Mouse (Mus musculus): ENCODE measurements at regions not wholly inside any gene's neighbourhood (a gene's known extent, or its start where the extent isn't known, plus 50 kb on each side); places are given as distances from the start of the nearest gene placed in this dataset.

- H3K4me1 ChIP-seq (ENCODE audit: control insufficient read depth in 1 of 2, insufficient read depth in 2 of 2), result no peaks in the 10 kb centered on the region
- dilution Hi-C loops (cut with MboI; ENCODE audit: extremely low pct_ligation_motif_present, extremely low pct_unique_long_range_greater_than_20kb, low sequenced_read_pairs) (no loop called here), in situ Hi-C loops (cut with MboI; ENCODE audit: low pct_ligation_motif_present, low pct_unique_long_range_greater_than_20kb, low sequenced_read_pairs) (no loop called here)
- no peak for DNase-seq (ENCODE audit: extremely low read depth)
- H3K9me3 ChIP-seq (replicated peaks; ENCODE audit: low read length), result peaks cover 30% of the 10 kb centered on the region
- no peak for TF ChIP-seq NRF1 (IDR thresholded peaks at IDR 0.05; ENCODE audit: low read depth, low read length)
- TF ChIP-seq MEF2A (IDR thresholded peaks at IDR 0.05; ENCODE audit: borderline replicate concordance, low read depth, low read length), result no peak
- no peak for TF ChIP-seq HCFC1 (IDR thresholded peaks at IDR 0.05; ENCODE audit: low read depth, low read length)
- no peak for TF ChIP-seq KAT2A (IDR thresholded peaks at IDR 0.05; ENCODE audit: insufficient replicate concordance, low read length)
- no peak for TF ChIP-seq POLR2A (IDR thresholded peaks at IDR 0.05; ENCODE audit: low read depth, low read length)
- no peak for TF ChIP-seq ZC3H11A (IDR thresholded peaks at IDR 0.05; ENCODE audit: low read depth, low read length)
- TF ChIP-seq POLR2AphosphoS2 (IDR thresholded peaks at IDR 0.05; ENCODE audit: low read depth, low read length), result no peak
- no peak for TF ChIP-seq IRF4 (IDR thresholded peaks at IDR 0.05; ENCODE audit: low read depth, low read length)
- TF ChIP-seq MAZ (IDR thresholded peaks at IDR 0.05; ENCODE audit: low read depth, low read length), result no peak
- no peak for TF ChIP-seq NELFE (IDR thresholded peaks at IDR 0.05; ENCODE audit: low read depth, low read length)
- no peak for TF ChIP-seq JUN (IDR thresholded peaks at IDR 0.05; ENCODE audit: insufficient read depth, low read depth, low read length)
- TF ChIP-seq GABPA (IDR thresholded peaks at IDR 0.05; ENCODE audit: insufficient replicate concordance, low read depth, low read length), result no peak
- no peak for TF ChIP-seq MAX (IDR thresholded peaks at IDR 0.05; ENCODE audit: low read length)
- TF ChIP-seq USF1 (IDR thresholded peaks at IDR 0.05; ENCODE audit: low read depth, low read length), result no peak
- no peak for TF ChIP-seq ZKSCAN1 (IDR thresholded peaks at IDR 0.05; ENCODE audit: borderline replicate concordance, low read depth, low read length)
- no peak for TF ChIP-seq CTCF (conservative IDR thresholded peaks at IDR 0.05 in 1 of 2, IDR thresholded peaks at IDR 0.05 in 1 of 2; ENCODE audit: low read depth in 2 of 2, low read length in 2 of 2)
- H3K27me3 ChIP-seq (replicated peaks), result no peaks in the 10 kb centered on the region
- H3K79me2 ChIP-seq (replicated peaks; ENCODE audit: control insufficient read depth, extremely low read depth, insufficient read depth, poor library complexity, severe bottlenecking), result no peaks in the 10 kb centered on the region
- no peak overlapping the region for H3K4me3 ChIP-seq (replicated peaks in 1 of 3; ENCODE audit: low read depth in 2 of 3, low read length in 2 of 3, poor library complexity in 1 of 3)
- no peak overlapping the region for H3K9ac ChIP-seq (ENCODE audit: insufficient read depth, low read depth)
- no peak overlapping the region for H3K4me2 ChIP-seq (ENCODE audit: insufficient read depth, low read depth, poor library complexity, severe bottlenecking)
- H3K27ac ChIP-seq (ENCODE audit: insufficient read depth, low read depth), result no peak overlapping the region
- no peaks in the 10 kb centered on the region for H3K36me3 ChIP-seq (replicated peaks in 1 of 2; ENCODE audit: control insufficient read depth in 1 of 2, insufficient read depth in 1 of 2, low read length in 1 of 2)
Measured at GRCm38 (mm10) chr14:105512914-105513677, 254.7 kb downstream of the Ndfip2 start.

DNA sequence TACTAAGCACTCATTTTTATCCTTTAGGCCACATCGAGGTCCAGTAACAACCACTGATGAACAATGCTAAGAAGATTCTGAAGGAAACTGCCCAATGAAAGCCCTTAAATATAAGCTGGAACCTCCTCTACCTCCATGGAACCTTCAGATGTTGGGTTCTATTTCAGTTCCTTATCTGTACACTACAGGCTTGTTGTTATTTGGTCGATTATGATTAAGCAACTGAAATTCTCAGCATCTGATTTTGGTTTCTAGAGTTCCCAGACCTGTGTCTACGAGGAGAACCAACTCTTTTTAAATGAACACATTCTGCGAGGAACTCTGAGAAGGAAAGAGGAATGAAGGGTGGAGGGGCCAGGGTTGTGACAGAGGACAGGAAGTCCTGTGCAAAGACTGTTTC lies 253.5 kb downstream of the Ndfip2 start:
- no peaks in the 10 kb centered on the region for H3K36me3 ChIP-seq (replicated peaks in 1 of 2; ENCODE audit: control insufficient read depth in 1 of 2, insufficient read depth in 1 of 2, low read length in 1 of 2)
- H3K9ac ChIP-seq (ENCODE audit: insufficient read depth, low read depth), result no peak overlapping the region
- no peak for DNase-seq (ENCODE audit: extremely low read depth)
- H3K4me1 ChIP-seq (ENCODE audit: control insufficient read depth in 1 of 2, insufficient read depth in 2 of 2), result no peaks in the 10 kb centered on the region
- no peak overlapping the region for H3K27ac ChIP-seq (ENCODE audit: insufficient read depth, low read depth)
- H3K4me2 ChIP-seq (ENCODE audit: insufficient read depth, low read depth, poor library complexity, severe bottlenecking), result no peak overlapping the region
- H3K79me2 ChIP-seq (replicated peaks; ENCODE audit: control insufficient read depth, extremely low read depth, insufficient read depth, poor library complexity, severe bottlenecking), result no peaks in the 10 kb centered on the region
- TF ChIP-seq NELFE (IDR thresholded peaks at IDR 0.05; ENCODE audit: low read depth, low read length), result no peak
- TF ChIP-seq ZC3H11A (IDR thresholded peaks at IDR 0.05; ENCODE audit: low read depth, low read length), result no peak
- no peak for TF ChIP-seq CTCF (conservative IDR thresholded peaks at IDR 0.05 in 1 of 2, IDR thresholded peaks at IDR 0.05 in 1 of 2; ENCODE audit: low read depth in 2 of 2, low read length in 2 of 2)
- no peak for TF ChIP-seq ETS1 (conservative IDR thresholded peaks at IDR 0.05; ENCODE audit: low read depth, low read length)
- TF ChIP-seq NRF1 (IDR thresholded peaks at IDR 0.05; ENCODE audit: low read depth, low read length), result no peak
- no peak for TF ChIP-seq ELF1 (IDR thresholded peaks at IDR 0.05; ENCODE audit: low read depth, low read length)
- no peak for TF ChIP-seq JUND (conservative IDR thresholded peaks at IDR 0.05; ENCODE audit: low read depth, low read length)
- no peak for TF ChIP-seq RCOR1 (conservative IDR thresholded peaks at IDR 0.05; ENCODE audit: low read depth, low read length)
- no peak for TF ChIP-seq PAX5 (IDR thresholded peaks at IDR 0.05; ENCODE audit: low read length)
- no peak for TF ChIP-seq TCF12 (IDR thresholded peaks at IDR 0.05; ENCODE audit: low read depth, low read length)
- no peak for TF ChIP-seq TBP (conservative IDR thresholded peaks at IDR 0.05; ENCODE audit: low read depth, low read length)
- TF ChIP-seq ZKSCAN1 (IDR thresholded peaks at IDR 0.05; ENCODE audit: borderline replicate concordance, low read depth, low read length), result no peak
- TF ChIP-seq EP300 (IDR thresholded peaks at IDR 0.05; ENCODE audit: low read length), result no peak
- no peak for TF ChIP-seq MEF2A (IDR thresholded peaks at IDR 0.05; ENCODE audit: borderline replicate concordance, low read depth, low read length)
- no peak for TF ChIP-seq POLR2A (IDR thresholded peaks at IDR 0.05; ENCODE audit: low read depth, low read length)
- no peak for TF ChIP-seq SMC3 (IDR thresholded peaks at IDR 0.05; ENCODE audit: low read depth, low read length)
- no peak for TF ChIP-seq CHD1 (IDR thresholded peaks at IDR 0.05; ENCODE audit: low read depth, low read length)
- no peak for TF ChIP-seq CHD2 (IDR thresholded peaks at IDR 0.05; ENCODE audit: low read length)
- TF ChIP-seq HCFC1 (IDR thresholded peaks at IDR 0.05; ENCODE audit: low read depth, low read length), result no peak
- dilution Hi-C loops (cut with MboI; ENCODE audit: extremely low pct_ligation_motif_present, extremely low pct_unique_long_range_greater_than_20kb, low sequenced_read_pairs), result no loop called here
- in situ Hi-C loops (cut with MboI; ENCODE audit: low pct_ligation_motif_present, low pct_unique_long_range_greater_than_20kb, low sequenced_read_pairs), result no loop called here
- H3K9me3 ChIP-seq (replicated peaks; ENCODE audit: low read length), result peaks cover 33% of the 10 kb centered on the region
- no peaks in the 10 kb centered on the region for H3K27me3 ChIP-seq (replicated peaks)
- H3K4me3 ChIP-seq (replicated peaks in 1 of 3; ENCODE audit: low read depth in 2 of 3, low read length in 2 of 3, poor library complexity in 1 of 3), result no peak overlapping the region

Data from CH12.LX (cell line).